Mouse (Mus musculus) CD4-positive helper T cell, adult 2 months (primary cell): ENCODE data around the gene Usp54.

ENCODE experiments used
- DNase-seq: peaks from one replicate; pipeline ENCODE4 v3.0.0-alpha.2; 2012; ENCODE audit warnings: low read depth, missing footprints, low spot score

The Usp54 gene

GRCm38 (mm10) chr14:20502966-20503365, 137.9 kb downstream of the Usp54 start:
- peak; percentile 61 for DNase-seq

GRCm38 (mm10) chr14:20499982-20500381, 140.9 kb downstream of the Usp54 start:
- no peak for DNase-seq
